Mouse (Mus musculus) right cerebral cortex, postnatal 4 days (tissue): Measurements from ENCODE around the gene Lrsam1.
A peak's percentile ranks its signal among the peaks of the same experiment; 100 is the strongest.

ENCODE experiments used
- DNase-seq: peaks from one replicate; pipeline ENCODE4 v3.0.0-alpha.2; 2022

The Lrsam1 gene

DNA sequence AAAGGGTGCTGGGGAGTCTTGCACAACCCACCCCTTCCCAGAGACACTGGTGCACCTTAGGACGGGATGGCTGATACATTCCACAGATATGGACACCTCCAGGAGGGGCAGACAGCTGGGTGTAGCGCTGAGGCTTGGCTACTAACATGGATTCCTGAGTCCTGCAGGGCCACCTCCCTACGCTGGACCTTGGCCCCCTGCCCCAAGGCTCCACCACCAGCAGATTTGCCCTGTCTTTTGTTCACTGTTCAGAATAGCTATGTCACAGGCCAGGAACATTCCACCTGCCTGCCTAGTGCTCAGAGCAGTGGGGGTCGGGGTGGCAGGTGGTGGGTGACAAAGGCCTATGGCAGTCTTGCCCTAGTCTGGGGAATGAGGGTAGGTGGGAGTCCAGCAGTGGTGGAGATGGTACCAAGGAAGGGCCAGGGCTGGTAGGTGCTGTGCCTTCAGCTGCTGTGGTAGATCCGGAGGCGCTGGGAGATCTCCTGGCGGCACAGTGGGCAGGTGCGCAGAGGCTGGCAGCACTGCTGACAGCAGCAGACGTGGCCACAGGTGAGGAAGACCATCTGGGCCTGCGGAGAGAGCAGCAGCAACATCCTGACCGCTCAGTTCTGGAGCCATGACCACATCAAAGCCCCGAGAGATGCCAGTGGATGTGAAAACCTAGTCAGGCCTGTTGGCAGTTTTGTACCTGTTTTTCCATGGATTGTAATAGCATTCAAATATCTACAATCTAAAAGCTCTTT lies 34.9 kb downstream of the Lrsam1 start:
- no peak for DNase-seq

DNA sequence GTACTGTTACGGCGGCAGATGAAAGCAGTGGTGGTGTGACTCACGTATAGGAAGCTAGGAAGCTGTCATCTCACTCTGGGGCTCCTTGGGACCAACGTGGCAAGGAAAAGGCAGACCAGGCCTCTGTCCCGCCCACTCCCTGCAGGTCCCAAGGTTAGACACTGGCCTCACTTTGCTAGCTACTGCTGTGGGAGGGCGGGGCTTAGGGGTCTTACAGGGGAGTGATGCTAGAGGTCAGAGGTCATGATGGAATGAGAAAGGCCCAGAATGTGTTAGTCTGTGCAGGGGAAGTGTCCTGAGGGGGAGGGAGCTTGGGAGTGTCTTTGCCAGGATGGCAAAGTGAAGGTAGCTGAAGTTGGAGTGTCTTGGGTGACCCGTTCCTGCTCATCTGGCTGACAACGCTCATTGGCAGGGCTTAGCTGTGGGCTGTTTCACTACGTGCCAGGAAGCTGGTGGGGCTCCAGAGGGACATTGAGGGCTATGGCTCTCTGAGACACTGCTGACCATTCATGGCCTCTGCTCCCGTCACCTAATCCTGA lies 37.0 kb downstream of the Lrsam1 start:
- no peak for DNase-seq

DNA sequence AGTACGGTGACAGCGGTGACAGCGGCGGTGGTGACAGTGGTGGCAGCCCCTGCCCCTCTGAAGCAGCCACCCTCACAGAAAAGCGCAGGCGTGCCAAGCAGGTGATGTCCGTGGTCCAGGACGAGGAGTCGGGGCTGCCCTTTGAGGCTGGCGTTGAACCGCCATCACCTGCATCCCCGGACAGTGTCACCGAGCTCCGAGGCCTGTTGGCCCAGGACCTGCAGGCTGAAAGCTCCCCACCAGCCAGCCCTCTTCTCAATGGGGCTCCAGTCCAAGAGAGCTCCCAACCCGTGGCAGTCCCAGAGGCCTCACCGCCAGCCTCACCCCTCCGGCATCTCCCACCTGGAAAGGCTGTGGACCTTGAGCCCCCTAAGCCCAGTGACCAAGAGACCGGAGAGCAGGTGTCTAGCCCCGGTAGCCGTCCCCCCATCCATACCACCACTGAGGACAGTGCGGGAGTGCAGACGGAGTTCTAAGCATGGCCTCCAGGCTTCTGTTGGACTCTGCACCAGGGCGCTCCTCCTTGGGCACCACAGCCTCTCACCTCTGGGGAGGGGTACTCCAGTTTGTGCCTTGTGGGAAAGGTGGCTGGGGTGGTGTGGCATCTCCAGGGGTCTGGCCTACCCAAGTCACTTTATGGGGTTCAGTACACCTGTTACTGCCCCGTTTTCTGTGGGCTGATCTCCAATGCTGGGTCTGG lies 37.7 kb downstream of the Lrsam1 start:
- DNase-seq: no peak

DNA sequence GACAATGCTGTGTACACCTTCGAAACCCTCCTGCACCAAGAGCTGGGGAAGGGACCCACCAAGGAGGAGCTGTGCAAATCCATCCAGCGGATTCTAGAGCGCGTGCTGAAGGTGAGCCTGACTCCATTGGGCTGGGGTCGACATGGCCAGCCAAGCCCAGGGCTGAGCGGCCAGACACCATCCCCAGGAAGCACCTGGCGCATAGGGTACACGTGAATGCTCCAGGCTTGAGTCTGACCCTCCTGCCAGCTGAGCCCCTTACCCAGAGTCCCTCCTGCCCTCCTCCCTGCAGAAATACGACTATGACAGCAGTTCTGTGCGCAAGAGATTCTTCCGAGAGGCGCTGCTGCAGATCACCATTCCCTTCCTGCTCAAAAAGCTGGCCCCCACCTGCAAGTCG lies 38.9 kb downstream of the Lrsam1 start:
- no peak for DNase-seq

DNA sequence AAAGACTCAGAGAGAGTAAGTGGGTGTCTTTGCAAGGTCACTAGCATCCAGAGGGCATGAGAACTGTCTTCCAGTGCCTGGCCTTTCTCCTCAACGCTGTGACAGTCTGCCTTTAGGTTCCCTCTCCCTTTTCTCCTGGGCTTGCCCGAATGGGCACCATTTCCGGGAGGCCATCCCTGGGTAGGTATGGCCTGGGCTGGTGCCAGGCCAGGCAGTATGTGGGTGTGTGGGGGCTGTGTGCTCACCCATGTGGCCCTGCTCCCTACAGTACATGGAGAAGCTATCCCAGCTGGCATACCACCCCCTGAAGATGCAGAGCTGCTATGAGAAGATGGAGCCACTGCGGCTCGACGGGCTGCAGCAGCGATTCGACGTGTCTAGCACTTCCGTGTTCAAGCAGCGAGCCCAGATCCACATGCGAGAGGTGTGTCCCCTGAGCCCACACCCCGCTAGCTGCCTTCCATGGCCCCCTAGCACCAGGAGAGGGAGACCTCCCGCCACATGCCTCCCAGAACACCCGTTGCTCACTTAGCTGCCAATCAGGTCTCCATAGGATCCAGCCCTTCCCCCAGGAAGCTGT lies 39.5 kb downstream of the Lrsam1 start:
- DNase-seq: no peak

DNA sequence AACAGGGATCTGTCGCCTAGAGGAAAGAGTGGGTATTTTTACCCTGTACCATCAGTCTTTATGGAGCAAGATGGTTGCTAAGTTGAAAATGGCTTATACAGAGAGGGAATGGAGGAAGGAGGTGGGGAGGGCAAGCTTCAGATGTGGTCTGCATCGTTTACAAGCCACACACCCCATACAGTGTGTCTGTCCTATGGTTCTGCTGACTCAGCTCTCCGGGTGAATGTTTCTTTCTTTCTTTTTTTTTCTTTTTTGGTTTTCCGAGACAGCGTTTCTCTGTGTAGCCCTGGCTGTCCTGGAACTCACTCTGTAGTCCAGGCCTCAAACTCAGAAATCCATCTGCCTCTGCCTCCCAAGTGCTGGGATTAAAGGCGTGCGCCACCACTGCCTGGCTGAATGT lies 40.2 kb downstream of the Lrsam1 start:
- DNase-seq: no peak

DNA sequence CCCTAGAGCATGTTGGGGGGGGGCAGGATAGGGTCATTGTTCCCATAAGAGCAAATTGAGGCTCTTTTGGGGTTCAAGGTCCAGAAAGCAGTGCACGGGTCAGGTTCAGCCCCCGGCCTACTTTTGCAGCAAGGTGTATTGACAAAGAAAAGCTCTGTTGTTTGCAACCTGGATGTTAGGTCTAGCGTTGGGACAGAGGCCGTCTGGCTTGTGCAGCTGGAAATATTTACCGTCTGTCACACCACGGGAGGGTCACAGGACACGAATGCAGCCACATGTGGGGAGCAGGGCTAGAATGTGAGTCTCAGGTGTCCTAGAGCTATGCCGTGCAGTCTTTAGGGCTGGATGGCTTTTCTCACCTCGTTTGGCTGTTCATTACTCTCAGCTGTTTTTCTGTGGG lies 43.0 kb downstream of the Lrsam1 start:
- DNase-seq: no peak

DNA sequence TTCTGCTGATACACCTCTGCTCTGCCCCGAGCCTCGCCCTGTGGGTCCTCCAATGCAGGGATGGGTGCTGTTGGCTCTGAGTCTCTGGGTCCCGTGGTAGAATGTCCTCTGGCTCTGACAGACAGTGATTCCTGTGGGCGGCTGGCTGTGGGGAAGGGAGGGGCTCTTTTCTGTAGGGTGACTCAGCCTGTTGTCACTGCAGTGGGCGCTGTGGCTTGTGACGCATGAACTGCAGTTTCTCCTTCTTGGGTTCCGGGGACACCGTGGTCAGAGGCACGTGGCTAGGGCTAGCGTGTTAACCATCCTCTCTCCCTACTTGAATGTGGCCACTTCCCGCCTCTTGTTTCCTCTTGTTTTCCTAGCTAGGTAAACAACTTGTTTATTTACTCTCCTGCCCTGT lies 43.9 kb downstream of the Lrsam1 start:
- no peak for DNase-seq

DNA sequence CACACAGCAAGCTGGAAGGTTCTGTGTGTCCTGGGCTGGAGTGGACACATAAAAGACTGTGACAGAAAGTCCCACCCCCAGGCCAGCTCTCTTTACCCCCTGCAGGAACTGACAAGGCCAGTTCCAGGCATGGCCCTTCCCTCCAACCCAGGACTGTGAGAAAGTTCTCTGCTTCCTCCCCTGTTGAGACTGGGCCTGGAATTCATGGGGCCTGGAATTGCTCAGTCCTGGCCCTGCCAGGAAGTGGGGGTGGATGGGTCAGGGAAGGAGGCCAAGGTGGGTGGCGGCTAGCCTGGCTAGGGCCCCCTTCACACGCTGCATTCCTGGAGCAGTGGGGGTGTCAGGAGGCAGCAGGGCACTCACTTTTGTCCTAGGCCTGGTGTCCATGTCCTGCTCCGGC lies 46.5 kb downstream of the Lrsam1 start:
- no peak for DNase-seq

DNA sequence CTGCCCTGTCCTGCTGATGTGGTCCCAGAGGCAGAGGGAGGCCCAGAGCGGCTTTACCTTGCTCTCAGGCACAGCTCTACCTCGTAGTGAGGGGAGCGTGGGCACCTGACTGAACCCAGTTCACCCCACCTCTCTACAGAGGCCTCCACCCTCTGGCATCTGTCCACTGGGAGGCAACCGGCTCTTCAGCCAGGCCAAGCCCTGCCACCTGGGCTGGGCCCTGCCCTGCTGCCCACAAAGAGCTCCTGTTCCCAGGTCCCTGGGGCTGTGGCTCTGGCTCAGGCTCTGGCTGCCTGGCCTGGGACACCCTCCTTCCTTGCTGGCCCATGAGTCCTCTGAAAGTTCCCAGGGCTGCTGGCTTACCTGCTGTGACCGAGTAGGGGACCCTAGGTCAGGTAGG lies 47.1 kb downstream of the Lrsam1 start:
- DNase-seq: no peak

DNA sequence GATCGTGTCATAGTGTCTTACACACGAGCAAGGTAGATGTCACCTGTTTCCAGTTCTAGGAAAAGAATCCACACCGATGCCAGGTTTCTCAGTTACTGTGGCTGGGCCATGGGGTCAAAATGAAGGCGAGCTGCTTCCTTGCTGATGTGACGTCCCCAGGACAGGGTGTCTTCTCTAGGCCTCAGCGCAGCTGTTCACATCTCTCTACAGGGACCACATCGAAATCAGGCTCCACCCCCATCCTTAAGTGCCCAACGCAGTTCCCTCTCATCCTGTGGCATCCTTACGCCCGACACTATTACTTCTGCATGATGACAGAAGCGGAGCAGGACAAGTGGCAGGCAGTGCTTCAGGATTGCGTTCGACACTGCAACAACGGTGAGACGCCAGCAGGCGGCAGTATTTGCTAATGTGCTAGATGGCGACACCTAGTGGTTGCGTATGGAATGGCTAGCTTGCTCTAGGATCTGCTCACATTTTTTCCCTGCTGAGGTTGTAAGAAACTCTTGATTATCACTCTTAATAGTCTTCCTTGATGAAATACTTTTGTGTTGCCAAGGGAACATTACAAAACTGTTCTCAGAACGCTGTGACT lies 49.1 kb downstream of the Lrsam1 start:
- DNase-seq: peak; percentile 91

DNA sequence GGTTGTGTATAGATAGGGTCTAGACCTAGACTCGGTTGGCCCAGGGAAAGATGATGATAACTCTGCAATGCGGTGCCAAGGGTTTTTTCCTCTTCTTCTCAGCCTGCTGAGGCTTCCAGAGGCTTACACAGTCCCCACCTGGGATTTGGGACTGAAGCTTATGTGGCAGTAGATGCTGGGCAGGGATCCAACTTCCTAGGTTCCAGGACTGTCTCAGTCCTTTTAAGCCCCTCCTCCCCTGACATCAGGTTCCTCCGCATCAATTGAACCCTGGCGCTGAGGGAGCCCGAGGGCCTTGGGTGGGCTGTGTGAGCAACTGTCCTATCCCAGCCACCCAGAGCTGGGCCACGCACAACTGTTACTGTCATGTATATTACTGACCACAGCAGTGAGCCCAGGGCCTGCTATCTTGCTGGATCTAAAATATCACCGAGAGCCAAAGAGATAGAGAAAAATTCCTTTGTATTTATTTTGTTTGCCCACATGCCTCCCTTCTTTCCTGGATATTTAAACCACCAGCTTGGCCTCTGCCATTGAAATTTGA lies 49.7 kb downstream of the Lrsam1 start:
- DNase-seq: no peak

DNA sequence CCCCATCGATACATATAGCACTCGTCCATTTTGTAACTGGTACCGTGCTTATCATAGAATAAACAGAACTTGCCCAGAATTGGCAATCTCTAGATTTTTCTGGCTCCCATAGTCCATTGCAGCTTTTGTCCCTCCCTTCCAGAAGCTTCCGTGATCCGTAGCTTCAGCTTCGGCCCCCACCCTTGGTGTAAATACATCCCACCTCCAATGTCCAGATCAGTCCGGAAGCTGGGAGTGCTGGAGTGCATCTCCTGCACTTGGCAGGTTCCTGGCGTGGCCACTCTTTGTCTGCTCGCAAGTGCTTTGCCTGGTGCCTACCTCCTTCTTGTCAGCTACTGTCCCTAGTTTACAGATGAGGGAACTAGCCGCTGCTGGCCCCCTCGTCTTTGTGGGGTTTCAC lies 52.6 kb downstream of the Lrsam1 start:
- DNase-seq: no peak

DNA sequence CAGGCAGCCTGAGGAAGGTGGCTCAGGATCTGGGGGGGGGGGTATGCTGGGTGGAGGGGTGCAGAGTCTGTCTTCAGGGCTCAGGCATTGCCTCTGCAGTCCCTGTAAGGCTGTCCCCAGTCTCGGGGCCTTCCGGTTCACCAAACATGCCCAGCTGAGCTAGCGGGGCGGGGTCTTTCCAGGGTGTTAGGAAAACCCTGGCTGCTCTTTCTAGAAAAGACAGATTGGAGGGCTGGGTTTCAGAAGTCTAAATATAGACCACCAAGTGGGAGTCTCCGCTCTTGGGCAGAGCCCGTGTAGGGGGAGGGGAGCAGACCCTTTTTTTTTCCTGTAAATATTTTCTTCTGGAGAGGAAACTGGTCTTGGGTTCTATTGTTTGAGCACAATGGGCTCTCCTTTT lies 53.1 kb downstream of the Lrsam1 start:
- DNase-seq: peak; percentile 57

DNA sequence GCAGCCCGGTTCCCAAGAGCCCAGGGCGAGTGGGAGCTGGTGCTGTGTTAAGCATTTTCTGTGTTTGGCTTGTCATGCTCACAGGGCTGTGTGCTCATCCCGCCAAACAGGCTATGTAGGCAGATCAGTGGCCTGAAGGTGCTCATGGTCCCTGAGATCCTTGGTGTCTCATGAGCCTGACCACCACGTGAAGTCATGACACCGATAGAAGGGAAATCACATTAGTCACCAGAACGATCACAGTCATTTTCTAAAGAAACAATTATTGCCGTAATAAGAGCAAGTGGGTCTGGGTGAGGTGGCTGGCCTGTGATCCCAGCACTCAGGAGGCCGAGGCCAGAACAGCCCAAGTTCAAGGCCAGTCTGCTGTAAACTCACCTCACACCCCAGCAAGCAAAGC lies 54.0 kb downstream of the Lrsam1 start:
- DNase-seq: no peak

DNA sequence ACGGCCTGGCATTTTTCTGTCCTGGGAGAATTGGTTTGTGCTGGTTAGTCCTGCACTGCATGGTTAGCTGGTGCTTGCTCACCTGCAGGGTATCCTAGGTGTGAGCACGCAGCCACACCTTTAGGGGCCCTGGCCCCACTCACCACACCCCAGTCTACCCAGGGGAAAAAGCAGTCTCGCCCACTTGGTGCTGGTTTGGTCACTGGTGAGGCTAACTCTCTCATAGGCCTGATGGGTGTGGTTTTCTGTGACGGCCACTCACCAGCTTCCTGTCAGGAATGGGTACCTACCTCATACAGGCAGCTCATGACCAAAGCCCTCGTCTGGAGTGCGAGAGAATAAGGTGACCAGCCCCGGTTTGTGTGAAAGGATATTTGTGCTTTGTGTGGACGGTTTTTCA lies 56.1 kb downstream of the Lrsam1 start:
- DNase-seq: no peak

DNA sequence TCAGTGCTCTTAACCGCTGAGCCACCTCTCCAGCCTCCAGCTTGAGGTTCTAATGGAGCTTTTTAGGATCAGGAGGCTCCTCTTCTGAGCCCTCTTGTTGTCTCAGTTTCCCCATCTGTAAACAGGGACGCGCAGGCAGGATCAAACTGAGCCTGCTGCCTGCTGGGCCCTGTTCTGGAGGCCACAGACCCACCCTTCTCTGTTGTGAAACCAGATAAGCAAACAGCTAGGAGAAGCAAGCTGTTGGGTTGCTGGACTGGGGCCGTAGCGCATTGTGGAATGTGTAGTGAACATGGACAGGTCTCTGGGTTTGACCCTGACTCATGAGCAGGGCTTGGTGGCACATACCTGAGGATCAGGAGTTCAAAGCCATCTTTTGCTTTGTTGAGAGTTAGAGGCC lies 56.8 kb downstream of the Lrsam1 start:
- DNase-seq: no peak

DNA sequence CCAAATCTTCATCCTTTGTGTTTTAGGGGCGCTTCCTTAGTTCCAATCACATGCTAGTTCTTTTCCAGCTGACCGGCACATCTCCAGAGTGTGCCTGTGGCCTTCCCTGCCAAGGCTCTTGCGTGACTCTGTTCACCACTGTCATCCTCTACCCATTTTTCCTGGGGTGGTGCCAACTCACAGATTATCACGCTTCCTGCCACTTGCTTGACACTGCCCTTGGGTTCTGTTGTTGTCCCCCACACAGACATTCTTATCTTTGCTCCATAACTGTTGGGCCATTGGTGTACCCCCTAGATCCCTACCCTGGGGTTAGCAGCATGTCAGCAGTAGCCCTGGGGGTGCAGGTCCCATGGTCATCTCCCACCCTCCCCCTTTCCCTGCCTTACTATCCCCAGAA lies 57.9 kb downstream of the Lrsam1 start:
- no peak for DNase-seq

DNA sequence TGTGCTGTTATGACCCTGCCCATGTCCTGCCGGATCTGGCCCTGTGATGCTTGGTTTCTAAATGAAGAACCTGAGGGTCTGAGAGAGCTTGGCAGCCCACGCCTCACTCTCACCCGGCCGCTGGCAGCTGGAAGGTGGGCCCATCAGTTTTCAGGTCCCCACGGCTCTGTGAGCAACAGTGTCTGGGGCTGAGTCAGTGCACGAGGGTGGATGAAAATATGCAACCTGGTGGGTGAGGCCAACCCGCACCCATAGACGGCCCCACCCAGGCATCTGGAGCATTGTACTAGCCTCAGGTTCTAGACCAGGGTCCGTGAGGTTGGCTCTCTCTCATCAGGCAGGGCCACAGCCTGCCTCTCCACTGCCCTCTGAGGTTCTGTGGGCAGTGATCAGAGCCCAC lies 59.3 kb downstream of the Lrsam1 start:
- DNase-seq: no peak

DNA sequence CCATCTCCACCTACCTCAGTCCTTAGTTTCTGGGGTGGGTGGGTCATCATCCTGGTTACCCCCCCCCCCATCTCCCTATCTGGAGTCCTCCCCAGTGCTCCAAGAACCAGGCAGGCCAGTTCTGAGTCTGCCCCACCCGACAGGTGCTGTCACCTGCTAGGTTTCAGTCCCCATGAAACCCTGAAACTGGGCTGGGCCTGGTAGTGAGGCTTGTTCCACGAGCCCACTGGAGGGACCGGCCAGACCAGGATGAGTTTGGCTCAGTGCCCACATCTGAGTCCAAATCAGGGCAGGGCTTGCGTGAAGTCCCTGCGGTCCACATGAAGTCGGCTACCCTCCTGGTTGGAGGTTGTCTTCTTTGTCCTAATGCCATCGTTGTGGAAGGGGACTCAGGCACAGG lies 62.4 kb downstream of the Lrsam1 start:
- no peak for DNase-seq

DNA sequence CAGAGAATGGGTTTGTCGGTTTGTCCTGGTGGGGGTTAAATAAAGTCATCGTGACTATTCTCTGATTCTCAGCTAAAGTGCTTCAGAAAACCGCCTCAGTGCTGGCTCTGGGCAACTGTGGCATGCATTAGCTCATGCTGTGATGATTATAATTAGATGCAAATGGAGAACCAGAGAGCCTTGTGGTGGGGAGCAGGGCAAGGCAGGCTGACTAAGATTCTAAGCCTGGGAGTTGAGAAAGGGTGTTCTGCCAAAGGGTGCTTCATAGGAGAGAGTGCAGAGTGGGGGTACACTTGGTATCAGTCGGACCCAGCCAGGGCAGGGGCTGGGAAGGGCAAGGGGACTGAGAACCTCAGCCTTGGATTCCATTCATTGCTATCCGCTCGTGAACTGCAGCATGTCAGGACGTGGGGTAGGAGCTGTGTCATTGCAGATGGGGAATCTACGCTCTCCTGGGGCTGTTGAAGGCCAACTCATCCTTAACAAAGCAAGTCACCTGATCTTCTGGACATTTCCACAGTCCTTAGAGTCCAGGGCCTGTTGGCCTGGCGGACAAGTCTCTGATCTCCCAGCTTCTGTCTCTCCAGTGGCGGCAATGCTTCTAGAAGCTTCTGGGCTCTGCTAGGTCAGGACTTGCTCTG lies 64.8 kb downstream of the Lrsam1 start:
- DNase-seq: no peak

DNA sequence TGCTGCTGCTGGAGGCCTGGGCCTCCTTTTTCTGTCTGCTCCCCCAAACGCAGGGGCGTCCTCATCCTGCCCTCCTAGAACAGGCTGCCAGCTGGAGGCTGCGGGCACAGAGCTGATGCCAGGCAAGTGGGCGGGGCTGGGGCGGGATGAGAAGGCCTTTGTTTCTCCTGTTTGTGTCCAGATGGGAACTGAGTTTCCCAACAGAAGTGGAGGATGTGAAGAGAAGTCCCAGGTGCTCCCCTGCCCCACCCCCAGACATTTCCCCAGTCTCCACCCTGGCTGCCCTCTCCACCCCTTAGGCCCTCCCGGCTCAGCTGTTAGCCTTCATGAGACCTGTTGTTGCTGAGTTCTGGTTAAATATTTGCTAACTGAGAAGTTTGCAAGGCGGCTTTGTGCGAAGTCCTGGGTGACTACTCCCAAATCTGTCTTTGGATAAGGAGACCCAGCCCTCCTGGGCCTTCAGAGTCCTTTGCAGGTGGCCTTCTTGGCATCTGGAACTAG lies 65.8 kb downstream of the Lrsam1 start:
- DNase-seq: no peak

DNA sequence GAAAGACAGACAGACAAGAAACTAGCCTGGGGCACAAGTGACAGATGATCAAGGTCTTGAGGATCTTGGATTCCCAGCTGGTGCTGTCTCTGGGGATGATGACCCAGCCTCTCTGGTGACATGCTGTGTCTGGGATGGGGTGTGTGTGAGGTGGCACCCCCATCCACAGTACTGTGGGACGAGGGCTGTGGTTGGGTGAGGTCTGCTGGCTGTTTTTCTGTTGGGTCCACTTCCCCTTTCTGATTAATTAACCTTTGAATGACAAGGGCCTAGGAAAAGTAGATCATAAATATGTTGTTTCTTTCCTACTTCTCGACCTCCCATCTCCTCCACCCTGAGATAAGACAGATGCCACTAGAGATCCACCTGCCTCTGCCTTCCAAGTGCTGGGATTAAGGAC lies 67.3 kb downstream of the Lrsam1 start:
- DNase-seq: no peak
